ENCODE assay signal across 10 mouse cellular contexts in genomic region chr14:20179731-20180280, GRCm38 (mm10). TPM values are rescaled to one million over a fixed set of nuclear protein-coding genes. Genes with fewer than 3 reads are reported as not detected.
DNase-seq lines count a peak whose midpoint lies in the region; ATAC-seq and TF ChIP-seq lines count a peak whose summit lies in the region.
"Had no signal": no experiment of that assay in that cellular context is flagged by ENCODE, and none has a peak within 500 bp of the region (broad histone marks: within the 10 kb centered on the region; RNA-seq: fewer than 3 reads in every experiment).

No protein-coding gene starts in this region.

- WGBS in heart, embryonic 13.5 days = 65% methylated on average over 5 of the region's 5 CpGs
- WGBS in forebrain, embryonic 13.5 days = 62% methylated on average over 5 of the region's 5 CpGs
- WGBS in liver, embryonic 13.5 days (ENCODE audit: insufficient replicate concordance) = 28% methylated on average over 5 of the region's 5 CpGs
- 74% methylated on average over 5 of the region's 5 CpGs for WGBS in cerebellum, adult 2 months

- ATAC-seq in heart, embryonic 13.5 days (ENCODE audit: extremely low read depth, insufficient number of reproducible peaks, low FRiP score, low TSS enrichment) = no peak
- ATAC-seq in forebrain, embryonic 13.5 days = no peak
- no peak for ATAC-seq in liver, embryonic 13.5 days (ENCODE audit: low read depth)

- H3K4me1 ChIP-seq in heart, embryonic 13.5 days = peaks cover 37% of the 10 kb centered on the region
- peaks cover 63% of the 10 kb centered on the region for H3K4me1 ChIP-seq in forebrain, embryonic 13.5 days
- peaks cover 60% of the 10 kb centered on the region for H3K4me1 ChIP-seq in liver, embryonic 13.5 days (replicated peaks)
- H3K4me1 ChIP-seq in cerebellum, adult 2 months (ENCODE audit: control insufficient read depth, insufficient read depth, low read length) = no peaks in the 10 kb centered on the region; the same call in 1 of the 2 replicates

- TF ChIP-seq CTCF in cerebellum, adult 2 months (IDR thresholded peaks at IDR 0.05; ENCODE audit: borderline replicate concordance, insufficient read depth, low read depth, low read length) = no peak

- TF ChIP-seq POLR2A in cerebellum, adult 2 months (IDR thresholded peaks at IDR 0.05; ENCODE audit: borderline replicate concordance, insufficient read depth, low read length) = no peak

- H3K4me2 ChIP-seq in heart, embryonic 13.5 days = peak overlapping the region; percentile 94
- peak overlapping the region; percentile 95 for H3K4me2 ChIP-seq in forebrain, embryonic 13.5 days
- H3K4me2 ChIP-seq in liver, embryonic 13.5 days = peak overlapping the region; percentile 95

- H3K27ac ChIP-seq in heart, embryonic 13.5 days (replicated peaks) = no peak overlapping the region
- H3K27ac ChIP-seq in forebrain, embryonic 13.5 days = no peak overlapping the region
- peak overlapping the region; percentile 82 for H3K27ac ChIP-seq in liver, embryonic 13.5 days
- no peak overlapping the region for H3K27ac ChIP-seq in cerebellum, adult 2 months (ENCODE audit: insufficient read depth, low read length)

- no peaks in the 10 kb centered on the region for H3K36me3 ChIP-seq in heart, embryonic 13.5 days
- no peaks in the 10 kb centered on the region for H3K36me3 ChIP-seq in forebrain, embryonic 13.5 days (ENCODE audit: poor library complexity, severe bottlenecking)
- no peaks in the 10 kb centered on the region; the same call in 1 of the 2 replicates for H3K36me3 ChIP-seq in liver, embryonic 13.5 days

- no peak overlapping the region for H3K9ac ChIP-seq in heart, embryonic 13.5 days
- H3K9ac ChIP-seq in forebrain, embryonic 13.5 days = peak overlapping the region; percentile 70
- H3K9ac ChIP-seq in liver, embryonic 13.5 days = peak overlapping the region; percentile 86

- peaks cover 5% of the 10 kb centered on the region; the same call in 1 of the 2 replicates for H3K27me3 ChIP-seq in heart, embryonic 13.5 days (replicated peaks)
- no peaks in the 10 kb centered on the region for H3K27me3 ChIP-seq in forebrain, embryonic 13.5 days
- H3K27me3 ChIP-seq in liver, embryonic 13.5 days = no peaks in the 10 kb centered on the region
- H3K27me3 ChIP-seq in cerebellum, adult 2 months (ENCODE audit: control insufficient read depth, insufficient read depth, low read length) = no peaks in the 10 kb centered on the region; the same call in 1 of the 2 replicates

- peak overlapping the region; percentile 64 for H3K4me3 ChIP-seq in heart, embryonic 13.5 days
- peak overlapping the region; percentile 66 for H3K4me3 ChIP-seq in forebrain, embryonic 13.5 days
- peak overlapping the region; percentile 78 for H3K4me3 ChIP-seq in liver, embryonic 13.5 days (replicated peaks)
- no peak overlapping the region for H3K4me3 ChIP-seq in cerebellum, adult 2 months (replicated peaks; ENCODE audit: insufficient read depth, low read depth, low read length)

- H3K9me3 ChIP-seq in heart, embryonic 13.5 days = no peaks in the 10 kb centered on the region
- H3K9me3 ChIP-seq in forebrain, embryonic 13.5 days (replicated peaks) = no peaks in the 10 kb centered on the region
- no peaks in the 10 kb centered on the region for H3K9me3 ChIP-seq in liver, embryonic 13.5 days (replicated peaks)

- no peak for DNase-seq in heart, postnatal 4 days
- peak; percentile 52 for DNase-seq in CD4-positive helper T cell, adult 2 months (ENCODE audit: low read depth, low spot score)
- DNase-seq in liver, embryonic 13.5 days = no peak
- no peak for DNase-seq in MN1 (ENCODE audit: low spot score)
- DNase-seq in cerebellum, adult 2 months = no peak
- DNase-seq in kidney, postnatal 36 days = no peak
- DNase-seq: cerebellum, adult 9-10 months; thymus, adult 2 months had no signal

RNA-seq across cellular contexts. Expression of gene Kcnk5, which starts 1.8 kb away (rescaled TPM):
- polyA plus RNA-seq in heart, embryonic 13.5 days (2015; fragmentation: Nextera tagmentation; extraction: Ambion mirVana) = 3.0 and 3.1 TPM in 2 replicates
- total RNA-seq in heart, postnatal 4 days (2021) = 1 to 10 TPM; 1.3 to 1.7 TPM
- polyA plus RNA-seq in forebrain, embryonic 13.5 days (2015; fragmentation: Nextera tagmentation; extraction: Ambion mirVana) = 7.3 and 9.0 TPM in 2 replicates
- polyA plus RNA-seq in liver, embryonic 13.5 days (2015; fragmentation: Nextera tagmentation; extraction: Ambion mirVana) = 6.2 and 6.7 TPM in 2 replicates
- 0.85 and 1.1 TPM in 2 replicates for polyA plus RNA-seq in cerebellum, adult 2 months (2012; rRNA removed)

RNA-seq across cellular contexts. Expression of gene Saysd1, which starts 41.5 kb away (rescaled TPM):
- 8.0 and 9.9 TPM in 2 replicates for polyA plus RNA-seq in heart, embryonic 13.5 days (2015; fragmentation: Nextera tagmentation; extraction: Ambion mirVana)
- total RNA-seq in heart, postnatal 4 days (2021) = 1 to 10 TPM; 2.7 to 3.4 TPM
- 13.6 and 14.0 TPM in 2 replicates for polyA plus RNA-seq in forebrain, embryonic 13.5 days (2015; fragmentation: Nextera tagmentation; extraction: Ambion mirVana)
- 3.7 and 4.1 TPM in 2 replicates for polyA plus RNA-seq in liver, embryonic 13.5 days (2015; fragmentation: Nextera tagmentation; extraction: Ambion mirVana)
- 7.5 and 7.8 TPM in 2 replicates for polyA plus RNA-seq in cerebellum, adult 2 months (2012; rRNA removed)
